Mouse (Mus musculus): ENCODE data around the gene Fpr2.

GRCm38 (mm10) chr17:17889732-17890425, 2.3 kb downstream of the Fpr2 start:
- TF ChIP-seq TAL1 (IDR thresholded peaks at IDR 0.05; ENCODE audit: low read length) (no peak), GATA1 (IDR thresholded peaks at IDR 0.05; ENCODE audit: low read length) (no peak)
